Mouse (Mus musculus) heart, embryonic 10.5 days (tissue): Measurements from ENCODE around the gene Wfdc18. TPM values are rescaled to one million over a fixed set of nuclear protein-coding genes. Genes with fewer than 3 reads are reported as not detected.

Experiments
- DNase-seq: peaks from one replicate; pipeline ENCODE4 v3.0.0-alpha.2; 2017; ENCODE audit warnings: low spot score
- H3K27ac ChIP-seq: fragments of 300-500 bp; sonication (generic); 2 replicates; pipeline ENCODE4 v1.5.1; 2016; ENCODE audit warnings: mild to moderate bottlenecking
- H3K27me3 ChIP-seq: fragments of 300-500 bp; sonication (generic); 2 replicates; pipeline ENCODE4 v1.6.1; 2016; ENCODE audit warnings: mild to moderate bottlenecking; ENCODE audit not compliant: poor library complexity, insufficient read depth, severe bottlenecking
- H3K36me3 ChIP-seq: fragments of 300-500 bp; sonication (generic); 2 replicates; pipeline ENCODE4 v1.6.1; 2016; ENCODE audit warnings: mild to moderate bottlenecking, moderate library complexity
- H3K4me1 ChIP-seq: fragments of 300-500 bp; sonication (generic); 2 replicates; pipeline ENCODE4 v1.6.1; 2016; ENCODE audit warnings: mild to moderate bottlenecking
- H3K4me3 ChIP-seq: fragments of 300-500 bp; sonication (generic); 2 replicates; pipeline ENCODE4 v1.5.1; 2016; ENCODE audit warnings: mild to moderate bottlenecking, moderate library complexity
- H3K9me3 ChIP-seq: fragments of 300-500 bp; sonication (generic); 2 replicates; pipeline ENCODE4 v1.6.1; 2016; ENCODE audit warnings: mild to moderate bottlenecking, moderate library complexity
- WGBS: fragments of 180-500 bp; shearing (Covaris S2); methylation state at CpG from one replicate; pipeline ENCODE4 v1.1.7; 2016; 5-methylcytosine and 5-hydroxymethylcytosine counted together
- polyA plus RNA-seq: library from polyadenylated mRNA; unstranded; fragments of >200 nt; fragmentation: Nextera tagmentation; extraction: Ambion mirVana; gene quantifications from 2 replicates; pipeline ENCODE4 v1.2.1, GENCODE M21; 2016

Wfdc18 gene
- polyA plus RNA-seq, 1 experiment from 2014 or later = not detected

- no peaks in the 10 kb centered on the region for H3K4me1 ChIP-seq
These were observed 22.3 kb downstream of the Wfdc18 start for GRCm38 (mm10) chr11:83731116-83731515.

GRCm38 (mm10) chr11:83733071-83733640, 24.3 kb downstream of the Wfdc18 start:
- H3K27me3 ChIP-seq = no peaks in the 10 kb centered on the region
- H3K36me3 ChIP-seq = no peaks in the 10 kb centered on the region
- no peak overlapping the region for H3K27ac ChIP-seq
- 73% methylated on average over 5 of the region's 5 CpGs for WGBS
- no peaks in the 10 kb centered on the region for H3K4me1 ChIP-seq
- no peaks in the 10 kb centered on the region for H3K9me3 ChIP-seq
- no peak for DNase-seq
- H3K4me3 ChIP-seq = no peak overlapping the region

More at GRCm38 (mm10) chr11:83731116-83731515, 22.3 kb downstream of the Wfdc18 start:
- no peak overlapping the region for H3K27ac ChIP-seq
- 64% methylated on average over 1 of the region's 1 CpGs for WGBS
- H3K27me3 ChIP-seq = no peaks in the 10 kb centered on the region
- H3K36me3 ChIP-seq = no peaks in the 10 kb centered on the region
- no peaks in the 10 kb centered on the region for H3K9me3 ChIP-seq
- peak; percentile 28 for DNase-seq
- H3K4me3 ChIP-seq = no peak overlapping the region

- Histone ChIP-seq H3K4me1 (no peaks in the 10 kb centered on the region), H3K4me3 (no peak overlapping the region), H3K36me3 (no peaks in the 10 kb centered on the region), H3K27ac (no peak overlapping the region), H3K27me3 (no peaks in the 10 kb centered on the region), H3K9me3 (no peaks in the 10 kb centered on the region)
- no peak for DNase-seq
- 77% methylated on average over 1 of the region's 1 CpGs for WGBS
These were observed 25.4 kb downstream of the Wfdc18 start for GRCm38 (mm10) chr11:83734215-83734614.

- DNase-seq = no peak
- no peaks in the 10 kb centered on the region for H3K27me3 ChIP-seq
- H3K9me3 ChIP-seq = no peaks in the 10 kb centered on the region
- H3K4me3 ChIP-seq = no peak overlapping the region
- H3K27ac ChIP-seq = no peak overlapping the region
- no peaks in the 10 kb centered on the region for H3K36me3 ChIP-seq
- no peaks in the 10 kb centered on the region for H3K4me1 ChIP-seq
- WGBS = 50% methylated on average over 2 of the region's 2 CpGs
These were observed 27.1 kb downstream of the Wfdc18 start for GRCm38 (mm10) chr11:83735881-83736280.

GRCm38 (mm10) chr11:83737109-83737558, 28.3 kb downstream of the Wfdc18 start:
- WGBS = 79% methylated on average over 3 of the region's 3 CpGs
- no peak for DNase-seq
- no peaks in the 10 kb centered on the region for H3K9me3 ChIP-seq
- H3K4me1 ChIP-seq = no peaks in the 10 kb centered on the region
- H3K4me3 ChIP-seq = no peak overlapping the region
- H3K27me3 ChIP-seq = no peaks in the 10 kb centered on the region
- no peak overlapping the region for H3K27ac ChIP-seq
- H3K36me3 ChIP-seq = no peaks in the 10 kb centered on the region

- Histone ChIP-seq H3K27ac (no peak overlapping the region), H3K27me3 (peaks cover 13% of the 10 kb centered on the region; the same call in 1 of the 2 replicates), H3K4me1 (no peaks in the 10 kb centered on the region), H3K9me3 (no peaks in the 10 kb centered on the region), H3K36me3 (no peaks in the 10 kb centered on the region), H3K4me3 (no peak overlapping the region)
- 21% methylated on average over 5 of the region's 5 CpGs for WGBS
- DNase-seq = peak; percentile 80
These were observed 30.4 kb downstream of the Wfdc18 start for GRCm38 (mm10) chr11:83739241-83739640.

- DNase-seq = no peak
- WGBS = 65% methylated on average over 4 of the region's 4 CpGs
- H3K27ac ChIP-seq = no peak overlapping the region
- no peaks in the 10 kb centered on the region for H3K9me3 ChIP-seq
- H3K4me3 ChIP-seq = no peak overlapping the region
- no peaks in the 10 kb centered on the region for H3K36me3 ChIP-seq
- H3K27me3 ChIP-seq = peaks cover 16% of the 10 kb centered on the region; the same call in 1 of the 2 replicates
- H3K4me1 ChIP-seq = no peaks in the 10 kb centered on the region
These were observed 31.7 kb downstream of the Wfdc18 start for GRCm38 (mm10) chr11:83740443-83740991.

GRCm38 (mm10) chr11:83741841-83742240, 33.0 kb downstream of the Wfdc18 start:
- no peak overlapping the region for H3K4me3 ChIP-seq
- no peak for DNase-seq
- no peak overlapping the region for H3K27ac ChIP-seq
- WGBS = 56% methylated on average over 5 of the region's 5 CpGs
- H3K27me3 ChIP-seq = peaks cover 21% of the 10 kb centered on the region
- H3K9me3 ChIP-seq = no peaks in the 10 kb centered on the region
- no peaks in the 10 kb centered on the region for H3K36me3 ChIP-seq
- no peaks in the 10 kb centered on the region for H3K4me1 ChIP-seq

- H3K27ac ChIP-seq = no peak overlapping the region
- no peaks in the 10 kb centered on the region for H3K36me3 ChIP-seq
- no peak overlapping the region for H3K4me3 ChIP-seq
- H3K9me3 ChIP-seq = no peaks in the 10 kb centered on the region
- WGBS = 71% methylated on average over 9 of the region's 9 CpGs
- H3K4me1 ChIP-seq = no peaks in the 10 kb centered on the region
- DNase-seq = no peak
- H3K27me3 ChIP-seq = peaks cover 30% of the 10 kb centered on the region
These were observed 34.0 kb downstream of the Wfdc18 start for GRCm38 (mm10) chr11:83742731-83743355.

GRCm38 (mm10) chr11:83743525-83743924, 34.7 kb downstream of the Wfdc18 start:
- H3K4me3 ChIP-seq = no peak overlapping the region
- H3K27me3 ChIP-seq = peaks cover 36% of the 10 kb centered on the region
- no peak for DNase-seq
- no peaks in the 10 kb centered on the region for H3K36me3 ChIP-seq
- no peaks in the 10 kb centered on the region for H3K9me3 ChIP-seq
- no peak overlapping the region for H3K27ac ChIP-seq
- 79% methylated on average over 3 of the region's 3 CpGs for WGBS
- H3K4me1 ChIP-seq = no peaks in the 10 kb centered on the region

- no peak overlapping the region for H3K4me3 ChIP-seq
- DNase-seq = no peak
- H3K27me3 ChIP-seq = peaks cover 40% of the 10 kb centered on the region
- no peaks in the 10 kb centered on the region for H3K9me3 ChIP-seq
- no peaks in the 10 kb centered on the region for H3K36me3 ChIP-seq
- H3K4me1 ChIP-seq = no peaks in the 10 kb centered on the region
- H3K27ac ChIP-seq = no peak overlapping the region
- 38% methylated on average over 4 of the region's 4 CpGs for WGBS
These were observed 37.3 kb downstream of the Wfdc18 start for GRCm38 (mm10) chr11:83746152-83746551.

- Histone ChIP-seq H3K36me3 (no peaks in the 10 kb centered on the region), H3K4me1 (no peaks in the 10 kb centered on the region), H3K27me3 (peaks cover 45% of the 10 kb centered on the region), H3K4me3 (no peak within 1 kb of the TSS), H3K9me3 (no peaks in the 10 kb centered on the region), H3K27ac (no peak within 1 kb of the TSS)
- WGBS = 75% methylated on average over 5 of the region's 5 CpGs
- DNase-seq = no peak
These were observed 37.9 kb downstream of the Wfdc18 start, which contains the start of gene Wfdc21 for GRCm38 (mm10) chr11:83746681-83747080. Gene Wfdc21, plus strand, starts transcription at chr11:83746940.
